Mouse (Mus musculus) intestine, postnatal 0 days (tissue): ENCODE measurements around the gene Nup107. TPM values are rescaled to one million over a fixed set of nuclear protein-coding genes. Genes with fewer than 3 reads are reported as not detected.

Experiments
- ATAC-seq: fragments of 200-750 bp; cut with Nextera tagmentation; 2 replicates; pipeline ENCODE4 v1.8.0; 2017; ENCODE audit warnings: mild to moderate bottlenecking, moderate TSS enrichment, moderate library complexity
- H3K27ac ChIP-seq: fragments of 300-500 bp; sonication (generic); 2 replicates; pipeline ENCODE4 v1.5.1; 2014; ENCODE audit warnings: mild to moderate bottlenecking, low read depth, low read length, moderate library complexity
- H3K27me3 ChIP-seq: fragments of 300-500 bp; sonication (generic); replicated peaks from 2 replicates; pipeline ENCODE4 v1.6.1; 2014; ENCODE audit warnings: low read length, mixed read lengths; ENCODE audit not compliant: control insufficient read depth, insufficient read depth
- H3K36me3 ChIP-seq: fragments of 300-500 bp; sonication (generic); 2 replicates; pipeline ENCODE4 v1.6.1; 2014; ENCODE audit warnings: mild to moderate bottlenecking, moderate library complexity; ENCODE audit not compliant: control insufficient read depth, insufficient read depth
- H3K4me1 ChIP-seq: fragments of 300-500 bp; sonication (generic); replicated peaks from 2 replicates; pipeline ENCODE4 v1.6.1; 2014; ENCODE audit warnings: antibody characterized with exemption, low read length, mixed read lengths; ENCODE audit not compliant: control insufficient read depth, insufficient read depth
- H3K4me2 ChIP-seq: fragments of 300-500 bp; sonication (generic); replicated peaks from 2 replicates; pipeline ENCODE4 v1.6.1; 2014; ENCODE audit warnings: low read depth, mild to moderate bottlenecking, moderate library complexity
- H3K4me3 ChIP-seq: fragments of 300-500 bp; sonication (generic); 2 replicates; pipeline ENCODE4 v1.5.1; 2014; ENCODE audit warnings: low read depth, low read length
- H3K9ac ChIP-seq: fragments of 300-500 bp; sonication (generic); 2 replicates; pipeline ENCODE4 v1.6.1; 2014; ENCODE audit warnings: mild to moderate bottlenecking, low read depth, low read length
- H3K9me3 ChIP-seq: fragments of 300-500 bp; sonication (generic); 2 replicates; pipeline ENCODE4 v1.6.1; 2016; ENCODE audit warnings: mixed run types; ENCODE audit not compliant: control insufficient read depth
- CTCF ChIP-seq: sonication (generic); IDR thresholded peaks from 2 replicates; pipeline ENCODE4 v1.5.1; 2016; ENCODE audit warnings: low read depth, mild to moderate bottlenecking, control low read depth, antibody characterized with exemption, moderate library complexity
- WGBS: fragments of 180-500 bp; shearing (Covaris S2); extraction: QIAGEN DNeasy Blood & Tissue Kit; methylation state at CpG from one replicate; pipeline ENCODE4 v1.1.7; 2014; 5-methylcytosine and 5-hydroxymethylcytosine counted together
- polyA plus RNA-seq: library from polyadenylated mRNA; unstranded; fragments of >200 nt; fragmentation: Nextera tagmentation; extraction: Ambion mirVana; gene quantifications from 2 replicates; pipeline ENCODE4 v1.2.1, GENCODE M21; 2015

Gene Nup107
- polyA plus RNA-seq, 1 experiment from 2014 or later: 16.2 TPM

- Histone ChIP-seq H3K27me3 (no peaks in the 10 kb centered on the region), H3K9me3 (no peaks in the 10 kb centered on the region), H3K4me2 (peak overlapping the region; percentile 74), H3K36me3 (peaks cover 23% of the 10 kb centered on the region), H3K9ac (peak overlapping the region; percentile 97), H3K4me1 (0 out of 2 replicates have a peak, but pooled peaks cover 5% of the 10 kb centered on the region), H3K27ac (peak overlapping the region; percentile 97), H3K4me3 (peak overlapping the region; percentile 93)
- TF ChIP-seq CTCF: no peak
- WGBS: under 1% methylated on average over 67 of the region's 71 CpGs
- peak; percentile 66 for ATAC-seq
Observed at GRCm38 (mm10) chr10:117709930-117710603, 82.4 kb downstream of the Nup107 start.

- peak overlapping the region; percentile 97; the same call in 1 of the 2 replicates for H3K27ac ChIP-seq
- peaks cover 29% of the 10 kb centered on the region for H3K36me3 ChIP-seq
- H3K9me3 ChIP-seq: no peaks in the 10 kb centered on the region
- no peak for ATAC-seq
- H3K4me3 ChIP-seq: peak overlapping the region; percentile 93
- H3K9ac ChIP-seq: peak overlapping the region; percentile 97
- 19% methylated on average over 12 of the region's 12 CpGs for WGBS
- H3K4me1 ChIP-seq: 0 out of 2 replicates have a peak, but pooled peaks cover 5% of the 10 kb centered on the region
- no peak for TF ChIP-seq CTCF
- H3K27me3 ChIP-seq: no peaks in the 10 kb centered on the region
- peak overlapping the region; percentile 74 for H3K4me2 ChIP-seq
Observed at GRCm38 (mm10) chr10:117709326-117709830, 83.1 kb downstream of the Nup107 start.

GRCm38 (mm10) chr10:117708856-117709255, 83.6 kb downstream of the Nup107 start:
- ATAC-seq: no peak
- Histone ChIP-seq H3K9me3 (no peaks in the 10 kb centered on the region), H3K9ac (no peak overlapping the region), H3K36me3 (peaks cover 35% of the 10 kb centered on the region), H3K4me1 (0 out of 2 replicates have a peak, but pooled peaks cover 5% of the 10 kb centered on the region), H3K27me3 (no peaks in the 10 kb centered on the region), H3K4me2 (peak overlapping the region; percentile 74), H3K4me3 (peak overlapping the region; percentile 93), H3K27ac (peak overlapping the region; percentile 28; the same call in 1 of the 2 replicates)
- 64% methylated on average over 9 of the region's 9 CpGs for WGBS
- TF ChIP-seq CTCF: no peak

- H3K27ac ChIP-seq: no peak overlapping the region
- H3K4me3 ChIP-seq: no peak overlapping the region
- H3K4me1 ChIP-seq: 0 out of 2 replicates have a peak, but pooled peaks cover 5% of the 10 kb centered on the region
- no peak for ATAC-seq
- WGBS: 91% methylated on average over 2 of the region's 2 CpGs
- no peaks in the 10 kb centered on the region for H3K9me3 ChIP-seq
- no peak for TF ChIP-seq CTCF
- no peak overlapping the region for H3K4me2 ChIP-seq
- no peak overlapping the region for H3K9ac ChIP-seq
- H3K36me3 ChIP-seq: peaks cover 39% of the 10 kb centered on the region
- no peaks in the 10 kb centered on the region for H3K27me3 ChIP-seq
Observed at GRCm38 (mm10) chr10:117708376-117708775, 84.1 kb downstream of the Nup107 start.

GRCm38 (mm10) chr10:117707114-117707838, 85.2 kb downstream of the Nup107 start:
- H3K4me2 ChIP-seq: no peak overlapping the region
- 0 out of 2 replicates have a peak, but pooled peaks cover 5% of the 10 kb centered on the region for H3K4me1 ChIP-seq
- no peak for TF ChIP-seq CTCF
- H3K9me3 ChIP-seq: no peaks in the 10 kb centered on the region
- H3K9ac ChIP-seq: no peak overlapping the region
- H3K27me3 ChIP-seq: no peaks in the 10 kb centered on the region
- H3K36me3 ChIP-seq: peaks cover 49% of the 10 kb centered on the region
- 90% methylated on average over 2 of the region's 2 CpGs for WGBS
- no peak overlapping the region for H3K4me3 ChIP-seq
- no peak overlapping the region for H3K27ac ChIP-seq
- ATAC-seq: no peak

DNA sequence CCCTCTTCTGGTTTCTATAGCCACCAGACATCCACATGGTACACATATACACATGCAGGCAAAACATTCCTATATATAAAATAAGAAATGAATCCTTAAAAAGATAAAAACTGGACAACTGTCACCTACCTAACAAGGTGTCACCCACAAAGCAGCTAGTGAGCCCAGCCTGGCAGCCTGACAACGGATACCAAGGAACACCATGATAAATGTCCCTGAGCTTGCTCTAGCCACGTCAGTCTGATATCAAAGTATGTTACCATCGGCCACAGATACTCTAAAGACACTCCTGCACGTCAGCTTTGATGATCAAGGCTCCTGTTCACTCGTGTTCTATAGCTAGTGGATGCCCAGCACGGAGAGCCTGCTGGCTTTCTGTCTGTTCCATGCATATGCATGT, 86.1 kb downstream of the Nup107 start:
- H3K4me3 ChIP-seq: no peak overlapping the region
- H3K27ac ChIP-seq: no peak overlapping the region
- H3K4me1 ChIP-seq: 0 out of 2 replicates have a peak, but pooled peaks cover 5% of the 10 kb centered on the region
- peaks cover 56% of the 10 kb centered on the region for H3K36me3 ChIP-seq
- H3K4me2 ChIP-seq: no peak overlapping the region
- no peak for ATAC-seq
- TF ChIP-seq CTCF: no peak
- H3K9ac ChIP-seq: no peak overlapping the region
- WGBS: 88% methylated on average over 6 of the region's 6 CpGs
- no peaks in the 10 kb centered on the region for H3K9me3 ChIP-seq
- no peaks in the 10 kb centered on the region for H3K27me3 ChIP-seq
